Mouse (Mus musculus) left cerebral cortex, adult 18-20 months (tissue): ENCODE measurements around the gene Radil. TPM values are rescaled to one million over a fixed set of nuclear protein-coding genes. Genes with fewer than 3 reads are reported as not detected.

Experiments
- DNase-seq, 2 experiments: peaks; one replicate each; pipeline ENCODE4 v3.0.0; 2021 to 2022; ENCODE audit warnings: low spot score in 2 of 2, mixed read lengths in 1 of 2
- long read RNA-seq, 2 experiments: library from polyadenylated mRNA; stranded (forward); transcript quantifications; one replicate each; pipeline ENCODE4 v2.0.0; 2021
- total RNA-seq, 2 experiments: library from RNA; stranded (reverse); gene quantifications; 2 replicates each; pipeline ENCODE4 v1.2.3; 2021

Gene Radil
- total RNA-seq: 10 to 100 TPM; 14.1 to 15.4 TPM
- long read RNA-seq, experiment 1, transcript Radil-201 (15 exons, 3,700 nt): major isoform, 10 of 20 reads
- long read RNA-seq, experiment 1, partial matches to known transcripts: 4 of 20 reads
- long read RNA-seq, experiment 1, other reads (novel, unspliced or antisense): 5 of 20 reads
- long read RNA-seq, experiment 2, transcript Radil-201 (15 exons, 3,700 nt): major isoform, 5 of 15 reads
- long read RNA-seq, experiment 2, partial matches to known transcripts: 6 of 15 reads
- long read RNA-seq, experiment 2, other reads (novel, unspliced or antisense): 4 of 15 reads

GRCm38 (mm10) chr5:142550706-142551652 is at the start of gene Radil:
Gene Radil (minus strand): TSS chr5:142551098.
- peak; percentile 98 to 99 for DNase-seq

GRCm38 (mm10) chr5:142597648-142598390 is 46.9 kb upstream of the Radil start:
- no peak for DNase-seq

- DNase-seq: no peak
These were observed 45.8 kb upstream of the Radil start for GRCm38 (mm10) chr5:142596723-142597122.

- DNase-seq: no peak
These were observed 44.8 kb upstream of the Radil start for GRCm38 (mm10) chr5:142595698-142596097.

- no peak for DNase-seq
These were observed 40.2 kb upstream of the Radil start for GRCm38 (mm10) chr5:142590953-142591616.

GRCm38 (mm10) chr5:142583616-142584126 is 32.8 kb upstream of the Radil start:
- DNase-seq: peak; percentile 44 to 57

GRCm38 (mm10) chr5:142581517-142581916 is 30.6 kb upstream of the Radil start:
- DNase-seq: peak; percentile 56 to 60

GRCm38 (mm10) chr5:142578192-142578591 is 27.3 kb upstream of the Radil start:
- DNase-seq: no peak

- no peak for DNase-seq
These were observed 25.9 kb upstream of the Radil start for GRCm38 (mm10) chr5:142576832-142577231.

GRCm38 (mm10) chr5:142574323-142575057 is 23.6 kb upstream of the Radil start:
- no peak for DNase-seq

GRCm38 (mm10) chr5:142564606-142565005 is 13.7 kb upstream of the Radil start:
- no peak for DNase-seq

- DNase-seq: no peak
These were observed 9.4 kb upstream of the Radil start for GRCm38 (mm10) chr5:142560261-142560660.

- peak; percentile 84 to 89 for DNase-seq
These were observed 6.6 kb upstream of the Radil start for GRCm38 (mm10) chr5:142557397-142558067.

- DNase-seq: no peak
These were observed 5.8 kb upstream of the Radil start for GRCm38 (mm10) chr5:142556721-142557120.

- DNase-seq: no peak
These were observed 5.0 kb upstream of the Radil start for GRCm38 (mm10) chr5:142555866-142556265.

- DNase-seq: peak; percentile 49 to 63
These were observed 765 bp downstream of the Radil start for GRCm38 (mm10) chr5:142549961-142550705.

- no peak for DNase-seq
These were observed 1.5 kb downstream of the Radil start for GRCm38 (mm10) chr5:142549441-142549840.

GRCm38 (mm10) chr5:142547066-142547465 is 3.8 kb downstream of the Radil start:
- no peak for DNase-seq

GRCm38 (mm10) chr5:142546344-142546743 is 4.6 kb downstream of the Radil start:
- no peak for DNase-seq
